Mouse (Mus musculus): ENCODE measurements around the gene Tmem120b. TPM values are rescaled to one million over a fixed set of nuclear protein-coding genes. Genes with fewer than 3 reads are reported as not detected.

Gene Tmem120b
- total and polyA plus RNA-seq, 2 experiments from 2014 or later = 15.3 to 17.7 TPM

DNA sequence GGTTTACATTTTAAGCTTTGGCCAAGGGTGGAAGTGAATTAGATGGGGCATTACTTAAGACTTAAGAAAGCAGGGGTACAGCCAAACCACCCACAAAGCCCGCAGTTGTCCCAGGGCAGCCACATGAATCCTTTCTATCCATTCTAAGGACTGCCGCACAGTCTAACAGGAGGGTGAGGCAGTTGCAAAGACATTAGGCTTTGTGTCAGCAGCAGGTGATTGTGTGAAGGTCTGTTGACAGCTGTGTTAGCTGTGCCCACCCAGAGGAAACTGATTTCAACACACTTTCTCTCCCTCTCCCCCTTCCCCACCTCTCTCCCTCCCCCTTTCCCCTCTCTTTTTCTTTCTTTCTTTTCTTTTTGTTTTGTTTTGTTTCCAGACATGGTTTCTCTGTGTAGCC is 499 bp downstream of the Tmem120b start:
- H3K4me1 ChIP-seq (ENCODE audit: insufficient read depth, low read length) = no peaks in the 10 kb centered on the region
- H3K4me3 ChIP-seq (ENCODE audit: low read length) = no peak overlapping the region
- TF ChIP-seq CTCF (IDR thresholded peaks at IDR 0.05; ENCODE audit: low read depth) = no peak
- no peaks in the 10 kb centered on the region for H3K36me3 ChIP-seq (ENCODE audit: insufficient read depth, low read length)
- 91% methylated on average over 2 of the region's 2 CpGs for WGBS
- H3K9me3 ChIP-seq (ENCODE audit: low read length) = no peaks in the 10 kb centered on the region
- H3K27me3 ChIP-seq (ENCODE audit: insufficient read depth, low read length) = no peaks in the 10 kb centered on the region
- no peak for ATAC-seq
- no peak overlapping the region for H3K4me2 ChIP-seq (ENCODE audit: low read depth, low read length)
- H3K9ac ChIP-seq (replicated peaks; ENCODE audit: low read length) = no peak overlapping the region
- H3K27ac ChIP-seq = no peak overlapping the region
- DNase-seq (ENCODE audit: low spot score) = no peak

DNA sequence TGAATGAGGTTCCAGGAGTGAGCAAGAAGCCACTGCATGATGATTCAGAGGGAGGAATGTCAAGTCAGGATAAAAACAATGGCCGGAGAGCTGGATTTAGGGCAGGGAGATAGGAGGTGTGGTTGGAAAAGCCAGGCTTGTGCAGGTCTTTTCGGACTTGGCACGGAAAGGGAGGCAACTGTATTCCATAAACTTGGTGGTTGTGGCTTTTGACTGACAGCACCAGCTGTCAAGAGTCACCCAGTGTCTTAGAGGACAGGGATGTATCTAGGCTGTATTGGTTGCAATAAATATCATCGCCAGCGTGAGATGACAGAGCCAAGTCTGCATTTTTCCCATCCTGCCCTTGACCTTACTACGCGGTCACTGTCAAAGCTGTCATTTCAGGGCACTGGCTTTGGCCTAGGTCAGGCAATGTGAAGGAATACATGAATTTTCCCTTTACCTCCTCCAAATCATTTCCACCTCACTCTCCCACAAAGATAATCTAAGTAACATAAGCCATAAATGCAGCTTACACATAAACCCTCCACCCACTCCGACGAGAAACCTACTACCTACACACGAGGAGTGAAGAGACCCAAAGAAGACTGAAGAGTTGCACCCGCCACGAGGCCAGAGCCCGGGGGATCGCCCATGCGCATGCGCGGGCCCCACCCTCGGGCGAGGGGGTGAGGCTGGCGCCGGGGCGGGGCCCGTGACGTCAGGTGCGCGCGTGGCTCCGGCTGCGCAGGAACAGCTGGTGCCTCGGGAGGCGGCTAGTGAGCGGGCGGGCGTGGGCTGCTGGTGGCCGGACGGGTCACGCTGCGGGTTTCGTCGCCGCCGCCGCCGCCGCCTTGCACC is 7.6 kb downstream of the Tmem120b start:
- DNase-seq (ENCODE audit: low spot score) (peak; percentile 96), ATAC-seq (peak; percentile 95)
- Histone ChIP-seq H3K9ac (replicated peaks; ENCODE audit: low read length) (peak overlapping the region; percentile 77), H3K4me2 (ENCODE audit: low read depth, low read length) (peak overlapping the region; percentile 81), H3K27me3 (ENCODE audit: insufficient read depth, low read length) (no peaks in the 10 kb centered on the region), H3K9me3 (ENCODE audit: low read length) (no peaks in the 10 kb centered on the region), H3K27ac (peak overlapping the region; percentile 81), H3K36me3 (ENCODE audit: insufficient read depth, low read length) (no peaks in the 10 kb centered on the region), H3K4me1 (ENCODE audit: insufficient read depth, low read length) (peaks cover 20% of the 10 kb centered on the region), H3K4me3 (ENCODE audit: low read length) (peak overlapping the region; percentile 81)
- no peak for TF ChIP-seq CTCF (IDR thresholded peaks at IDR 0.05; ENCODE audit: low read depth)
- WGBS = 6% methylated on average over 40 of the region's 45 CpGs

- Histone ChIP-seq H3K4me1 (ENCODE audit: insufficient read depth, low read length) (peaks cover 20% of the 10 kb centered on the region), H3K27me3 (ENCODE audit: insufficient read depth, low read length) (no peaks in the 10 kb centered on the region), H3K4me3 (ENCODE audit: low read length) (peak overlapping the region; percentile 81), H3K4me2 (ENCODE audit: low read depth, low read length) (peak overlapping the region; percentile 81), H3K36me3 (ENCODE audit: insufficient read depth, low read length) (no peaks in the 10 kb centered on the region), H3K9ac (replicated peaks; ENCODE audit: low read length) (peak overlapping the region; percentile 77), H3K9me3 (ENCODE audit: low read length) (no peaks in the 10 kb centered on the region), H3K27ac (peak overlapping the region; percentile 81)
- WGBS = 6% methylated on average over 33 of the region's 35 CpGs
- ATAC-seq = peak; percentile 89
- DNase-seq (ENCODE audit: low spot score) = peak; percentile 74
- TF ChIP-seq CTCF (IDR thresholded peaks at IDR 0.05; ENCODE audit: low read depth) = no peak
Observed at GRCm38 (mm10) chr5:123076419-123077281, 8.4 kb downstream of the Tmem120b start.

- no peak overlapping the region for H3K27ac ChIP-seq
- H3K4me3 ChIP-seq (ENCODE audit: low read length) = no peak overlapping the region
- no peak overlapping the region for H3K9ac ChIP-seq (replicated peaks; ENCODE audit: low read length)
- 88% methylated on average over 1 of the region's 1 CpGs for WGBS
- DNase-seq (ENCODE audit: low spot score) (no peak), ATAC-seq (no peak)
- H3K36me3 ChIP-seq (ENCODE audit: insufficient read depth, low read length) = no peaks in the 10 kb centered on the region
- no peaks in the 10 kb centered on the region for H3K9me3 ChIP-seq (ENCODE audit: low read length)
- no peaks in the 10 kb centered on the region for H3K27me3 ChIP-seq (ENCODE audit: insufficient read depth, low read length)
- H3K4me2 ChIP-seq (ENCODE audit: low read depth, low read length) = no peak overlapping the region
- TF ChIP-seq CTCF (IDR thresholded peaks at IDR 0.05; ENCODE audit: low read depth) = no peak
- H3K4me1 ChIP-seq (ENCODE audit: insufficient read depth, low read length) = peaks cover 20% of the 10 kb centered on the region
Observed at GRCm38 (mm10) chr5:123079568-123079967, 11.4 kb downstream of the Tmem120b start.

GRCm38 (mm10) chr5:123080041-123080440 is 11.8 kb downstream of the Tmem120b start:
- H3K27ac ChIP-seq = no peak overlapping the region
- no peaks in the 10 kb centered on the region for H3K27me3 ChIP-seq (ENCODE audit: insufficient read depth, low read length)
- H3K4me1 ChIP-seq (ENCODE audit: insufficient read depth, low read length) = peaks cover 20% of the 10 kb centered on the region
- whole genome bisulfite sequencing = 89% methylated on average over 8 of the region's 8 CpGs
- no peak for TF ChIP-seq CTCF (IDR thresholded peaks at IDR 0.05; ENCODE audit: low read depth)
- H3K4me3 ChIP-seq (ENCODE audit: low read length) = no peak overlapping the region
- H3K4me2 ChIP-seq (ENCODE audit: low read depth, low read length) = no peak overlapping the region
- ATAC-seq (no peak), DNase-seq (ENCODE audit: low spot score) (no peak)
- H3K36me3 ChIP-seq (ENCODE audit: insufficient read depth, low read length) = no peaks in the 10 kb centered on the region
- no peaks in the 10 kb centered on the region for H3K9me3 ChIP-seq (ENCODE audit: low read length)
- no peak overlapping the region for H3K9ac ChIP-seq (replicated peaks; ENCODE audit: low read length)

DNA sequence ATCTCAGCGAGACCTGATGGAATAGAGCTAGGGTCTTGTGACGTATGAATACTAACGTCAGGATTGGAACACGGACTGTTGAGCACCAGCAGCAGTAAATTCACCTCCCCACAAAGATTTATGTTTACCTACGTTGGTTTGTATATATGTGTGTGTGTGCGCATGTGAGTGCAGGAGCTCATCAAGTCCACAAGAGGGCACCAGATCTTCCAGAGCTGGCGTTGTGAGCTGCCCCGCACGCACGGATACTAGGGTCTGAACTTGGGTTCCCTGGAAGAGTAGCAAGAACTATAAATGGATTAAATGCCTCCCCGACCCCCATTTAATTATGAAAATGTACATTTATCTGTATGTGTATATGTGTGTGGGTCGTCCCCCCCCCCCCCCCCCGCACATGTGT is 12.3 kb downstream of the Tmem120b start:
- Histone ChIP-seq H3K4me1 (ENCODE audit: insufficient read depth, low read length) (peaks cover 18% of the 10 kb centered on the region), H3K9me3 (ENCODE audit: low read length) (no peaks in the 10 kb centered on the region), H3K4me2 (ENCODE audit: low read depth, low read length) (no peak overlapping the region), H3K4me3 (ENCODE audit: low read length) (no peak overlapping the region), H3K36me3 (ENCODE audit: insufficient read depth, low read length) (no peaks in the 10 kb centered on the region), H3K9ac (replicated peaks; ENCODE audit: low read length) (no peak overlapping the region), H3K27ac (no peak overlapping the region), H3K27me3 (ENCODE audit: insufficient read depth, low read length) (no peaks in the 10 kb centered on the region)
- 96% methylated on average over 12 of the region's 13 CpGs for WGBS
- peak; percentile 30 for TF ChIP-seq CTCF (IDR thresholded peaks at IDR 0.05; ENCODE audit: low read depth)
- no peak for DNase-seq (ENCODE audit: low spot score)
- ATAC-seq = no peak
